Mouse (Mus musculus) neutrophil, adult 5-6 weeks (primary cell): ENCODE measurements around the gene Slc22a18. TPM values are rescaled to one million over a fixed set of nuclear protein-coding genes. Genes with fewer than 3 reads are reported as not detected.

Experiments
- ATAC-seq: fragments of 151-379, 151-347 bp; 2 replicates; pipeline ENCODE4 v1.8.0; 2017; ENCODE audit warnings: mild to moderate bottlenecking, moderate TSS enrichment; ENCODE audit not compliant: insufficient number of reproducible peaks, poor library complexity, low FRiP score, severe bottlenecking; ENCODE audit errors: extremely low read depth
- total RNA-seq: library from RNA; stranded (forward); fragments of 200-1000 nt; gene quantifications from 2 replicates; pipeline ENCODE4 v1.2.3, GENCODE M21; 2017

The Slc22a18 gene
- total RNA-seq, 1 experiment from 2014 or later = not detected

DNA sequence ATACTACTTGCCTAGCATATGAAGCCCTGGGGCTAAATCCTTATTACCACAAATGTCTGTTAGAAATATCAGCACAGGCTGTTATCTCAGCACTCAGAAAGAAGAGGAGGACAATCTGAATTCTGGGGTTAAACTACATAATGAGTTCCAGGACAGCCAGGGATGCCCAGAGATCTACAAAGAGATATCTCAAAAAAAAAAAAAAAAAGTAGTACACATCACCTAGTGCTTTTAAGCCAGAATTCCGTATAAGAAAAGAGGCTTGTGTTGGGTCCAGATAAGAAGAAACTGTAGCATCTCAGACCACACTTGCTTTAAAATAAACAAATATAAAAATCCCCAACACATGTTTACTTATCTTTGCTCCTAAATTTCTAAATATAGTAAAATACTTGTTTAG, 65.1 kb downstream of the Slc22a18 start:
- ATAC-seq = no peak

- ATAC-seq = no peak
Observed at GRCm38 (mm10) chr7:143544368-143544767, 70.8 kb downstream of the Slc22a18 start.

DNA sequence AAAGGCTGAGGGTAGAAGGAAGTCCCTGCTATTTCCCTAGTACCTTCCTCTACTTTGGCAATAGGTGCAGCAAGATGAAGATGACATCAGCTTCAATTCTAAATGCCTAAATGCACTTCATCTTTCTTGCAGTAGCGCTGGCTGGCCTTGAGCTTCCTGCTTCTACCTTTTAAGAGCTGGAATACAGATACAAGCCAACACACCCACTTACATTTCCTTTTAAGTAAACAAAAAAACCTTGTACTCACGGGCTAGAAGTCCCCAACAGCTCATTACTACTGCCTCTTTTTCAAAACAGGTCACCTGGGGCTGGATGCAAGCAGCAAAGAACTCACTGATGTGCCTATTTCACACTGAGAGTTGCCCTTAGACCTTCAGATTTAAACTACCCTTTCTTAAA, 73.0 kb downstream of the Slc22a18 start:
- no peak for ATAC-seq

DNA sequence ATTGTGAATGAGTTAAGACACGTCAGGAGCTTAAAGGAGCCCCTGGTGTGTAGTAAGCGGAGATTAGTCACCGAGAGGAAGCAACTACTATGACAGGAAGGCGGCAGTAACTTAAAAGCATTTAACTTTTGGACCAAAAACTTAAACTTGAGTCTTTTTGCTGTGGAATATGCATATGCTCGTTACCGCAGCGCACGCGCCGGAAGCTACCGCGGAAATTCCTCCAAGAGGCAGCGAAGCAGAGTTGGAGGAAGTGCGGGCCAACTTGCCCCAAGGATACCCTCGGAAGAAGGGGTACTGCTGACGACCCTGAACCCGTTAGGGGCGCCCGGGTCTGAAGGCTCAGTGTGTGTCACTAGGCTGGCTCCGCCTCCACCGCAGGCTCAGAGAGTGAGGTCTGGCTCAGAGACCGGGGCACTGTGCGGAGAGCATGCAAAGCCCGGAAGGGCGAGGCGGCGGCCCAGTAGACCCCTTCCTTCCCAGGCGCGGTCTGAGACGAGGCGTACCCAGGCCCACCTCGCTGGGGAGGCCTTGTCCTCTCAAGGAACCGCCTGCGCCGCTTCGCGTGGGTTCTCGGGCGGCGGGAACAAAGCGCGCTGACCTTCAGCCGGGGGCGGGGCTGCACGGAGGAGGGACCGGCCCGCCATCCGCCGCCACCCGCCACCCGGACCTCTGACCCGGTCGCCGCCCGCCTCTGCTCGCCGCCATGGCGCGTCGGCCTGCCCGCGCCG, 74.9 kb downstream of the Slc22a18 start:
- ATAC-seq = peak; percentile 45

Other genes starting within 250 kb of the Slc22a18 start
- 1.0 and 2.2 TPM in 2 replicates for gene Cdkn1c, start 12.7 kb upstream of the Slc22a18 start, total RNA-seq
- gene Phlda2, start 29.4 kb downstream of the Slc22a18 start, total RNA-seq = not detected in 2 replicates
- 110 and 117 TPM in 2 replicates for gene Nap1l4, start 75.4 kb downstream of the Slc22a18 start, total RNA-seq
- 63.9 and 78.8 TPM in 2 replicates for gene Cars, start 126.4 kb downstream of the Slc22a18 start, total RNA-seq
- 19.0 and 20.9 TPM in 2 replicates for gene Tnfrsf26, start 155.0 kb downstream of the Slc22a18 start, total RNA-seq
- 2.1 TPM in 2 replicates for gene Tnfrsf22, start 175.9 kb downstream of the Slc22a18 start, total RNA-seq
- 8.6 and 10.1 TPM in 2 replicates for gene Tnfrsf23, start 212.1 kb downstream of the Slc22a18 start, total RNA-seq